Mouse (Mus musculus) lung, adult 2 months (tissue): ENCODE data around the gene Cd164l2. TPM values are rescaled to one million over a fixed set of nuclear protein-coding genes. Genes with fewer than 3 reads are reported as not detected.

Experiments
- DNase-seq: peaks from one replicate; pipeline ENCODE4 v3.0.0; 2022
- H3K4me1 ChIP-seq: fragments of 200-500 bp; 2 replicates; pipeline ENCODE4 v1.6.1; 2011; ENCODE audit warnings: low read length; ENCODE audit not compliant: control insufficient read depth, insufficient read depth
- H3K4me3 ChIP-seq: fragments of 200-500 bp; replicated peaks from 2 replicates; pipeline ENCODE3; 2011; ENCODE audit warnings: low read depth, mild to moderate bottlenecking, control low read depth, low read length; ENCODE audit errors: extremely low read depth
- CTCF ChIP-seq: fragments of 200-500 bp; IDR thresholded peaks from 2 replicates; pipeline ENCODE4 v1.5.1; 2011; ENCODE audit warnings: mild to moderate bottlenecking, low read length, control low read depth; ENCODE audit not compliant: insufficient read depth
- POLR2A ChIP-seq: fragments of 200-500 bp; IDR thresholded peaks from 2 replicates; pipeline ENCODE4 v1.6.1; 2011; ENCODE audit warnings: low read depth, mild to moderate bottlenecking, control low read depth, low read length, borderline replicate concordance; ENCODE audit errors: extremely low read depth
- WGBS: fragments of 180-500 bp; shearing (Covaris S2); methylation state at CpG from one replicate; pipeline ENCODE4 v1.1.7; 2018; 5-methylcytosine and 5-hydroxymethylcytosine counted together
- polyA plus RNA-seq: library from polyadenylated mRNA; depleted of rRNA; stranded (reverse); fragments of >200 nt; gene quantifications from 2 replicates; pipeline ENCODE4 v1.2.3, GENCODE M21; 2012; rRNA removed

The Cd164l2 gene
- polyA plus RNA-seq, 1 experiment, result 2.8 TPM

GRCm38 (mm10) chr4:133261641-133262374 lies 49.9 kb downstream of the Cd164l2 start:
- WGBS, result 44% methylated on average over 10 of the region's 10 CpGs
- no peak for DNase-seq

GRCm38 (mm10) chr4:133262375-133262765 lies 50.4 kb downstream of the Cd164l2 start:
- DNase-seq, result no peak
- Histone ChIP-seq H3K4me3 (no peak overlapping the region), H3K4me1 (no peaks in the 10 kb centered on the region)
- no peak for TF ChIP-seq CTCF
- no peak for TF ChIP-seq POLR2A
- 59% methylated on average over 7 of the region's 7 CpGs for WGBS

More at GRCm38 (mm10) chr4:133261641-133262374, 49.9 kb downstream of the Cd164l2 start:
- Histone ChIP-seq H3K4me1 (no peaks in the 10 kb centered on the region), H3K4me3 (no peak overlapping the region)
- no peak for TF ChIP-seq POLR2A
- TF ChIP-seq CTCF, result no peak

GRCm38 (mm10) chr4:133262882-133263281 lies 51.0 kb downstream of the Cd164l2 start, which contains the start of gene Sytl1:
TSS of gene Sytl1 (minus strand) at chr4:133263113.
- H3K4me3 ChIP-seq, result peak within 1 kb of the TSS; percentile 12
- 37% methylated on average over 7 of the region's 7 CpGs for WGBS

GRCm38 (mm10) chr4:133263756-133264155 lies 51.8 kb downstream of the Cd164l2 start:
- Histone ChIP-seq H3K4me1 (no peaks in the 10 kb centered on the region), H3K4me3 (no peak overlapping the region)
- TF ChIP-seq POLR2A, result no peak
- TF ChIP-seq CTCF, result no peak
- DNase-seq, result no peak
- 87% methylated on average over 5 of the region's 5 CpGs for WGBS

More at GRCm38 (mm10) chr4:133262882-133263281, 51.0 kb downstream of the Cd164l2 start, which contains the start of gene Sytl1:
- TF ChIP-seq POLR2A (no peak), CTCF (no peak)
- DNase-seq, result no peak
- no peaks in the 10 kb centered on the region for H3K4me1 ChIP-seq

- no peak overlapping the region for H3K4me3 ChIP-seq
- 88% methylated on average over 2 of the region's 2 CpGs for WGBS
- H3K4me1 ChIP-seq, result no peaks in the 10 kb centered on the region
- no peak for DNase-seq
- TF ChIP-seq CTCF (no peak), POLR2A (no peak)
Observed at GRCm38 (mm10) chr4:133264559-133264958, 52.6 kb downstream of the Cd164l2 start.

GRCm38 (mm10) chr4:133265297-133265696 lies 53.4 kb downstream of the Cd164l2 start:
- no peak for DNase-seq
- 81% methylated on average over 3 of the region's 3 CpGs for WGBS
- Histone ChIP-seq H3K4me3 (no peak overlapping the region), H3K4me1 (0 out of 2 replicates have a peak, but pooled peaks cover 2% of the 10 kb centered on the region)
- TF ChIP-seq POLR2A, result no peak
- no peak for TF ChIP-seq CTCF

- DNase-seq, result no peak
- TF ChIP-seq POLR2A (no peak), CTCF (no peak)
- H3K4me1 ChIP-seq, result 0 out of 2 replicates have a peak, but pooled peaks cover 2% of the 10 kb centered on the region
- 75% methylated on average over 4 of the region's 4 CpGs for WGBS
- H3K4me3 ChIP-seq, result no peak overlapping the region
Observed at GRCm38 (mm10) chr4:133265759-133266158, 53.8 kb downstream of the Cd164l2 start.

- TF ChIP-seq POLR2A (no peak), CTCF (no peak)
- Histone ChIP-seq H3K4me3 (no peak overlapping the region), H3K4me1 (0 out of 2 replicates have a peak, but pooled peaks cover 2% of the 10 kb centered on the region)
- no peak for DNase-seq
- 88% methylated on average over 12 of the region's 12 CpGs for WGBS
Observed at GRCm38 (mm10) chr4:133266248-133266880, 54.4 kb downstream of the Cd164l2 start.

- TF ChIP-seq CTCF (no peak), POLR2A (no peak)
- 88% methylated on average over 3 of the region's 3 CpGs for WGBS
- 0 out of 2 replicates have a peak, but pooled peaks cover 2% of the 10 kb centered on the region for H3K4me1 ChIP-seq
Observed at GRCm38 (mm10) chr4:133268931-133269330, 57.0 kb downstream of the Cd164l2 start.

GRCm38 (mm10) chr4:133269596-133269995 lies 57.7 kb downstream of the Cd164l2 start:
- Histone ChIP-seq H3K4me3 (no peak overlapping the region), H3K4me1 (0 out of 2 replicates have a peak, but pooled peaks cover 2% of the 10 kb centered on the region)
- no peak for DNase-seq
- WGBS, result 60% methylated on average over 3 of the region's 3 CpGs
- TF ChIP-seq POLR2A, result no peak
- no peak for TF ChIP-seq CTCF

More at GRCm38 (mm10) chr4:133268931-133269330, 57.0 kb downstream of the Cd164l2 start:
- no peak overlapping the region for H3K4me3 ChIP-seq
- no peak for DNase-seq

GRCm38 (mm10) chr4:133270929-133271328 lies 59.0 kb downstream of the Cd164l2 start:
- 78% methylated on average over 9 of the region's 9 CpGs for WGBS
- TF ChIP-seq CTCF (no peak), POLR2A (no peak)
- Histone ChIP-seq H3K4me1 (0 out of 2 replicates have a peak, but pooled peaks cover 2% of the 10 kb centered on the region), H3K4me3 (no peak overlapping the region)
- no peak for DNase-seq

Other genes with a start within 250 kb of the Cd164l2 start
- gene Fgr, start 238.0 kb upstream of the Cd164l2 start, polyA plus RNA-seq, result 10.7 and 19.1 TPM in 2 replicates
- 25.8 and 28.7 TPM in 2 replicates for gene Ahdc1, start 200.9 kb upstream of the Cd164l2 start, polyA plus RNA-seq
- 91.7 and 109 TPM in 2 replicates for gene Wasf2, start 81.6 kb upstream of the Cd164l2 start, polyA plus RNA-seq
- gene Gpr3, start 405 bp downstream of the Cd164l2 start, polyA plus RNA-seq, result 0.18 and 0.60 TPM in 2 replicates
- gene Map3k6, start 28.7 kb downstream of the Cd164l2 start, polyA plus RNA-seq, result 27.9 and 38.2 TPM in 2 replicates
- 7.4 and 23.0 TPM in 2 replicates for gene Sytl1, start 51.0 kb downstream of the Cd164l2 start, polyA plus RNA-seq
- gene Tmem222, start 65.7 kb downstream of the Cd164l2 start, polyA plus RNA-seq, result 58.1 and 71.6 TPM in 2 replicates
- gene Wdtc1, start 141.3 kb downstream of the Cd164l2 start, polyA plus RNA-seq, result 49.1 and 50.3 TPM in 2 replicates
- gene Slc9a1, start 157.6 kb downstream of the Cd164l2 start, polyA plus RNA-seq, result 39.9 and 40.4 TPM in 2 replicates